Mouse (Mus musculus) erythroblast, embryonic 14.5 days (primary cell): ENCODE data around the gene Efcab5.

Experiments used
- GATA1 ChIP-seq: IDR thresholded peaks from 2 replicates; pipeline ENCODE4 v1.6.1; 2012; ENCODE audit warnings: low read length, inconsistent platforms, mixed read lengths
- TAL1 ChIP-seq: IDR thresholded peaks from 3 replicates; pipeline ENCODE4 v1.6.1; 2012; ENCODE audit warnings: low read length, inconsistent platforms, mixed read lengths

GRCm38 (mm10) chr11:77132580-77132979, 56.2 kb downstream of the Efcab5 start:
- TF ChIP-seq TAL1 (no peak), GATA1 (no peak)
